Mouse (Mus musculus) urinary bladder, postnatal 10 days (tissue): ENCODE results near the gene Bpifb4.

Experiments
- DNase-seq: peaks from one replicate; pipeline ENCODE4 v3.0.0; 2022; ENCODE audit warnings: low spot score

Bpifb4 gene

GRCm38 (mm10) chr2:153937843-153938242, at the start of gene Bpifb4:
Bpifb4 (plus strand) TSS chr2:153938212.
- DNase-seq: no peak

- DNase-seq: no peak
Observed at GRCm38 (mm10) chr2:153899111-153899510, 38.9 kb upstream of the Bpifb4 start.

- no peak for DNase-seq
Observed at GRCm38 (mm10) chr2:153900088-153900487, 37.9 kb upstream of the Bpifb4 start, which contains the start of gene Bpifb6. Bpifb6 (plus strand) TSS chr2:153900388.

- no peak for DNase-seq
Observed at GRCm38 (mm10) chr2:153902726-153903125, 35.3 kb upstream of the Bpifb4 start.

- no peak for DNase-seq
Observed at GRCm38 (mm10) chr2:153906626-153907025, 31.4 kb upstream of the Bpifb4 start.

- no peak for DNase-seq
Observed at GRCm38 (mm10) chr2:153914151-153914550, 23.9 kb upstream of the Bpifb4 start.

GRCm38 (mm10) chr2:153917930-153918329, 20.1 kb upstream of the Bpifb4 start, which contains the start of gene Bpifb3:
Bpifb3 (plus strand) TSS chr2:153918230.
- no peak for DNase-seq

- DNase-seq: no peak
Observed at GRCm38 (mm10) chr2:153921246-153921645, 16.8 kb upstream of the Bpifb4 start.

GRCm38 (mm10) chr2:153929871-153930413, 8.1 kb upstream of the Bpifb4 start:
- no peak for DNase-seq

GRCm38 (mm10) chr2:153931125-153931524, 6.9 kb upstream of the Bpifb4 start:
- no peak for DNase-seq

GRCm38 (mm10) chr2:153933311-153933710, 4.7 kb upstream of the Bpifb4 start:
- DNase-seq: no peak

GRCm38 (mm10) chr2:153935348-153935747, 2.7 kb upstream of the Bpifb4 start:
- DNase-seq: no peak

GRCm38 (mm10) chr2:153943537-153943936, 5.5 kb downstream of the Bpifb4 start:
- no peak for DNase-seq

- DNase-seq: no peak
Observed at GRCm38 (mm10) chr2:153944567-153944966, 6.6 kb downstream of the Bpifb4 start.

- DNase-seq: no peak
Observed at GRCm38 (mm10) chr2:153952897-153953296, 14.9 kb downstream of the Bpifb4 start.

GRCm38 (mm10) chr2:153953836-153954235, 15.8 kb downstream of the Bpifb4 start:
- DNase-seq: no peak

GRCm38 (mm10) chr2:153962821-153963331, 24.9 kb downstream of the Bpifb4 start:
- no peak for DNase-seq

- DNase-seq: no peak
Observed at GRCm38 (mm10) chr2:153963334-153963733, 25.3 kb downstream of the Bpifb4 start.

- DNase-seq: no peak
Observed at GRCm38 (mm10) chr2:153970221-153970620, 32.2 kb downstream of the Bpifb4 start.

- DNase-seq: no peak
Observed at GRCm38 (mm10) chr2:153974582-153974981, 36.6 kb downstream of the Bpifb4 start, which contains the start of gene Bpifa6. Bpifa6 (plus strand) TSS chr2:153974945.

GRCm38 (mm10) chr2:153995770-153996169, 57.8 kb downstream of the Bpifb4 start:
- DNase-seq: peak; percentile 19

GRCm38 (mm10) chr2:154000501-154000900, 62.5 kb downstream of the Bpifb4 start:
- DNase-seq: no peak

GRCm38 (mm10) chr2:154001056-154001455, 63.0 kb downstream of the Bpifb4 start:
- DNase-seq: no peak

- no peak for DNase-seq
Observed at GRCm38 (mm10) chr2:154004456-154004855, 66.4 kb downstream of the Bpifb4 start.
